Mouse (Mus musculus) layer of hippocampus, adult 8-10 months (tissue): ENCODE measurements around the gene Teddm2. TPM values are rescaled to one million over a fixed set of nuclear protein-coding genes. Genes with fewer than 3 reads are reported as not detected.
A peak's percentile ranks its signal among the peaks of the same experiment; 100 is the strongest.
"Not testable (repeated sequence)": the region's sequence is repeated elsewhere in the genome, so short reads cannot be mapped to it uniquely, and the experiment has no call there.

Experiments
- DNase-seq, 2 experiments: peaks; one replicate each; pipeline ENCODE4 v3.0.0; 2022; ENCODE audit warnings: low spot score in 2 of 2
- total RNA-seq, 4 experiments: library from RNA; stranded (reverse); gene quantifications; 2 replicates each; pipeline ENCODE4 v1.2.4; 2022

The Teddm2 gene
- total RNA-seq, 4 experiments from 2014 or later: 2.2 to 3.9 (median 2.3) TPM

GRCm38 (mm10) chr1:153905884-153906283, 5.9 kb upstream of the Teddm2 start:
- DNase-seq: no peak

GRCm38 (mm10) chr1:153904236-153904635, 4.2 kb upstream of the Teddm2 start:
- no peak for DNase-seq

- DNase-seq: no peak
These were observed 3.0 kb upstream of the Teddm2 start for GRCm38 (mm10) chr1:153903006-153903405.

- DNase-seq: no peak
These were observed 1.1 kb upstream of the Teddm2 start for GRCm38 (mm10) chr1:153900860-153901730.

- no peak for DNase-seq
These were observed 353 bp upstream of the Teddm2 start for GRCm38 (mm10) chr1:153900381-153900780.

- DNase-seq: no peak
These were observed 868 bp downstream of the Teddm2 start for GRCm38 (mm10) chr1:153898989-153899730.

- DNase-seq: no peak
These were observed 2.8 kb downstream of the Teddm2 start for GRCm38 (mm10) chr1:153897196-153897595.

- DNase-seq: peak; percentile 60 to 85
These were observed 5.0 kb downstream of the Teddm2 start for GRCm38 (mm10) chr1:153894979-153895378.

- DNase-seq: no peak
These were observed 5.7 kb downstream of the Teddm2 start for GRCm38 (mm10) chr1:153894201-153894893.

- DNase-seq: no peak
These were observed 6.3 kb downstream of the Teddm2 start for GRCm38 (mm10) chr1:153893746-153894145.

GRCm38 (mm10) chr1:153891442-153891841, 8.6 kb downstream of the Teddm2 start, which contains the start of gene Teddm1a:
Gene Teddm1a, plus strand, starts transcription at chr1:153891742.
- DNase-seq: no peak

GRCm38 (mm10) chr1:153890121-153890520, 9.9 kb downstream of the Teddm2 start:
- no peak for DNase-seq

- no peak for DNase-seq
These were observed 13.9 kb downstream of the Teddm2 start for GRCm38 (mm10) chr1:153886024-153886633.

GRCm38 (mm10) chr1:153880391-153880790, 19.6 kb downstream of the Teddm2 start:
- not testable (repeated sequence) for DNase-seq

- no peak for DNase-seq
These were observed 26.0 kb downstream of the Teddm2 start, which contains the start of gene Teddm1b for GRCm38 (mm10) chr1:153874045-153874444. Gene Teddm1b, plus strand, starts transcription at chr1:153874345.

GRCm38 (mm10) chr1:153855946-153856345, 44.1 kb downstream of the Teddm2 start:
- DNase-seq: no peak

GRCm38 (mm10) chr1:153852696-153853095, 47.3 kb downstream of the Teddm2 start:
- DNase-seq: not testable (repeated sequence)

GRCm38 (mm10) chr1:153846867-153847266, 53.2 kb downstream of the Teddm2 start:
- DNase-seq: no peak

- no peak for DNase-seq
These were observed 53.6 kb downstream of the Teddm2 start for GRCm38 (mm10) chr1:153846420-153846819.

- no peak for DNase-seq
These were observed 56.0 kb downstream of the Teddm2 start, which contains the start of gene Rgsl1 for GRCm38 (mm10) chr1:153844042-153844441. Gene Rgsl1, minus strand, starts transcription at chr1:153844142.

- DNase-seq: no peak
These were observed 57.8 kb downstream of the Teddm2 start for GRCm38 (mm10) chr1:153842121-153842740.
